Mouse (Mus musculus): ENCODE results near the gene 4933415A04Rik.

4933415A04Rik gene

GRCm38 (mm10) chr11:43633165-43633564, 46.3 kb downstream of the 4933415A04Rik start:
- no peak for DNase-seq

DNA sequence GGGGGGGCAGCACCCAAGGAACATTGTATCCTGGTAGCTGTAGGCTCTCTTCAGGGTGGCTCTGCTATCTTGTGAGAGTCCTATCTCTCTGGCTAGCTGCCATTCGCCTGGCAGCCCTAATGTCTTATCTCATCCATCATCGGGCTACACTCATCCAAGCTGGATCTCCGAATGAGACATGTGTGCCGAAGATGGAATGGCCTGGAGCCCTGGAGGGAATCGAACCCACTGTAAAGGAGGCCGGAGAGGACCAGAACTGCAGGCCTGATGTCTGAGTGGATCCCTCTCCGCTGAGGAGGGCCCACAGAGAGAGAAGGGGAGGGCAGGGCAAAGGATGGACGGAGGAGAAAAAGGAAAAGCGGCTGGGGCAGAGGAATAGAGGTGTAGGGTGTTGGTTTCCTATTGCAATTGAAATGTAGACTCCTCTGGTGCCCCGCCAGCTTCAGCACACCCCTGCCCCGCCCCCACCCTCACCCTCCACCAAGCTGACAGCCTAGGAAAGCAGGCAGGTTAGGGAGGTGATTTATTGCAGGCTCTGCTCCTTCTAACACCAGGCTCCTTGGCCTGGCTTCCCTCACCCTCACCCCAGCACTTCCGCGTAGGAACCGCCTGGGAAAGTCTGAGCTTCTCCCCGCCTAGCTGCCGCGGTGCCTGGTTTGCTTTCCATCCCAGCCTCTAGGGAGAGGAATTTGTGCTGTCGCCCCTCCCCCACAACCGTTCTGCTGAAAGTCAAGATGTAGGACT, 47.0 kb downstream of the 4933415A04Rik start:
- DNase-seq, result peak; percentile 31

GRCm38 (mm10) chr11:43636761-43637160, 49.9 kb downstream of the 4933415A04Rik start:
- peak; percentile 22 for DNase-seq

GRCm38 (mm10) chr11:43638486-43638885, 51.6 kb downstream of the 4933415A04Rik start:
- no peak for DNase-seq

All from right cerebral cortex, postnatal 25 days (tissue).